Comparison of ENCODE assay signal across 9 mouse cellular contexts in genomic region chr8:78648918-78649317, GRCm38 (mm10).
A peak's percentile ranks its signal among the peaks of the same experiment; 100 is the strongest.
DNase-seq lines count a peak whose midpoint lies in the region; ATAC-seq and TF ChIP-seq lines count a peak whose summit lies in the region.
"Had no signal": no experiment of that assay in that cellular context is flagged by ENCODE, and none has a peak within 500 bp of the region (broad histone marks: within the 10 kb centered on the region; RNA-seq: fewer than 3 reads in every experiment).

No protein-coding gene starts in this region.

- peak; percentile 81 for TF ChIP-seq CTCF in forebrain, postnatal 0 days (IDR thresholded peaks at IDR 0.05; ENCODE audit: low read depth)
- TF ChIP-seq CTCF in left cerebral cortex, adult 2 months (IDR thresholded peaks at IDR 0.05), result peak; percentile 84

- no peak for ATAC-seq in forebrain, postnatal 0 days
- no peak for ATAC-seq in forebrain, embryonic 11.5 days (replicated peaks; ENCODE audit: low FRiP score)

- H3K9me3 ChIP-seq in forebrain, postnatal 0 days (ENCODE audit: low read length), result no peaks in the 10 kb centered on the region
- H3K9me3 ChIP-seq in forebrain, embryonic 11.5 days (ENCODE audit: control insufficient read depth, low read length), result no peaks in the 10 kb centered on the region; the same call in 1 of the 2 replicates
- H3K9me3 ChIP-seq: liver, embryonic 13.5 days had no signal

- peaks cover 5% of the 10 kb centered on the region; the same call in 1 of the 2 replicates for H3K4me1 ChIP-seq in forebrain, postnatal 0 days (ENCODE audit: insufficient read depth)
- H3K4me1 ChIP-seq in forebrain, embryonic 11.5 days (replicated peaks; ENCODE audit: control insufficient read depth, insufficient read depth, low read length), result no peaks in the 10 kb centered on the region
- H3K4me1 ChIP-seq: liver, embryonic 13.5 days had no signal

- no peak overlapping the region for H3K9ac ChIP-seq in forebrain, postnatal 0 days
- no peak overlapping the region for H3K9ac ChIP-seq in forebrain, embryonic 11.5 days (ENCODE audit: low read length)
- H3K9ac ChIP-seq: liver, embryonic 13.5 days had no signal

- H3K27ac ChIP-seq in forebrain, postnatal 0 days (ENCODE audit: low read depth, low read length), result no peak overlapping the region
- H3K27ac ChIP-seq in forebrain, embryonic 11.5 days (ENCODE audit: low read depth, low read length), result no peak overlapping the region
- H3K27ac ChIP-seq in left cerebral cortex, adult 2 months, result no peak overlapping the region
- H3K27ac ChIP-seq: liver, embryonic 13.5 days had no signal

- no peaks in the 10 kb centered on the region for H3K27me3 ChIP-seq in forebrain, postnatal 0 days (ENCODE audit: insufficient read depth, low read length)
- H3K27me3 ChIP-seq in forebrain, embryonic 11.5 days (ENCODE audit: control insufficient read depth, insufficient read depth, low read length), result no peaks in the 10 kb centered on the region
- H3K27me3 ChIP-seq: liver, embryonic 13.5 days had no signal

- no peak overlapping the region for H3K4me3 ChIP-seq in forebrain, postnatal 0 days (ENCODE audit: low read depth, low read length)
- no peak overlapping the region for H3K4me3 ChIP-seq in forebrain, embryonic 11.5 days (ENCODE audit: low read depth, low read length)
- no peak overlapping the region for H3K4me3 ChIP-seq in left cerebral cortex, adult 2 months
- H3K4me3 ChIP-seq: liver, embryonic 13.5 days had no signal

- no peaks in the 10 kb centered on the region for H3K36me3 ChIP-seq in forebrain, postnatal 0 days (ENCODE audit: insufficient read depth)
- H3K36me3 ChIP-seq in forebrain, embryonic 11.5 days (ENCODE audit: control insufficient read depth, insufficient read depth, low read length), result no peaks in the 10 kb centered on the region

- intact Hi-C loops in left cerebral cortex, adult 2 months (cut with DNase I), result loop anchor here (1.0 to 5.0 kb wide), 3 partner anchors 207 to 586 kb away; no protein-coding TSS in a partner anchor

- WGBS in forebrain, postnatal 0 days, result 37% methylated on average over 7 of the region's 7 CpGs
- 69% methylated on average over 7 of the region's 7 CpGs for whole genome bisulfite sequencing in forebrain, embryonic 11.5 days

- peak; percentile 74 for DNase-seq in forebrain, postnatal 0 days
- DNase-seq in forebrain, embryonic 11.5 days (ENCODE audit: low spot score), result no peak
- DNase-seq in ES-CJ7 (ENCODE audit: low read depth, low spot score), result peak; percentile 52
- DNase-seq in cerebellum, adult 8-10 months, result peak; percentile 35
- peak; percentile 51 to 69 for DNase-seq in gastrocnemius, postnatal 4 days (ENCODE audit: low spot score in 2 of 2)
- DNase-seq in left cerebral cortex, adult 2 months (ENCODE audit: extremely low spot score in 1 of 2, low spot score in 2 of 2), result peak; percentile 66 to 70
- DNase-seq in ovary, adult 18-20 months (ENCODE audit: low spot score), result peak; percentile 34
- peak; percentile 80 for DNase-seq in thymus, postnatal 4 days
- DNase-seq: liver, embryonic 13.5 days had no signal

- no peak overlapping the region for H3K4me2 ChIP-seq in forebrain, postnatal 0 days (ENCODE audit: low read depth)
- no peak overlapping the region for H3K4me2 ChIP-seq in forebrain, embryonic 11.5 days (ENCODE audit: low read depth, low read length, severe bottlenecking)
- H3K4me2 ChIP-seq: liver, embryonic 13.5 days had no signal
